Mouse (Mus musculus) forelimb bud, embryonic 11.5 days (tissue): ENCODE data around the gene Aste1.
A peak's percentile ranks its signal among the peaks of the same experiment; 100 is the strongest.

Source experiments
- DNase-seq: peaks from one replicate; pipeline ENCODE4 v3.0.0-alpha.2; 2012; ENCODE audit warnings: low read depth, low spot score

The Aste1 gene

DNA sequence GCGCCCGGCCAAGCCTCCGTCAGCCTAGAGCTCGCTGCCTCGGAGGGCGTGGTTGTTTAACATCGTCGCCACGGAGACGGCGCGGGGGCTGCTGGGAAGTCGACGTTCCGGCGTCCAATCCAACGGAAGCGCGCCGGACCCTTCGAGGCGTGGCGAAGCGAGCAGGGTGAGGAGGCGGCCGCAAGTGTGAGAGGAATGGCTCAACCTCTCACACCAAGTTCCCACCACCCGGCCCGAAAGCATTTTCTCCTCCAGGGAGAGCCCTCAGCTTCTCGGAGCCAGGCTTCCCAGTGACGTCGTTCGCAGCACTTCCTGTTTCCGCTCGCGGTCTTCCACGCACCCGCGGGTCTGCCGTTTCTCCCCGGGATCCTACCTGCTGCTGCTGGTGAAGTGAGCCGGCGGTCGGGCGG is at the start of gene Aste1, which contains the start of gene Nek11:
Gene Aste1 (plus strand): TSS at position 175 of the 410 bp plus-strand sequence.
Gene Nek11 (minus strand): TSS at position 307 of the 410 bp plus-strand sequence.
- peak; percentile 90 for DNase-seq

DNA sequence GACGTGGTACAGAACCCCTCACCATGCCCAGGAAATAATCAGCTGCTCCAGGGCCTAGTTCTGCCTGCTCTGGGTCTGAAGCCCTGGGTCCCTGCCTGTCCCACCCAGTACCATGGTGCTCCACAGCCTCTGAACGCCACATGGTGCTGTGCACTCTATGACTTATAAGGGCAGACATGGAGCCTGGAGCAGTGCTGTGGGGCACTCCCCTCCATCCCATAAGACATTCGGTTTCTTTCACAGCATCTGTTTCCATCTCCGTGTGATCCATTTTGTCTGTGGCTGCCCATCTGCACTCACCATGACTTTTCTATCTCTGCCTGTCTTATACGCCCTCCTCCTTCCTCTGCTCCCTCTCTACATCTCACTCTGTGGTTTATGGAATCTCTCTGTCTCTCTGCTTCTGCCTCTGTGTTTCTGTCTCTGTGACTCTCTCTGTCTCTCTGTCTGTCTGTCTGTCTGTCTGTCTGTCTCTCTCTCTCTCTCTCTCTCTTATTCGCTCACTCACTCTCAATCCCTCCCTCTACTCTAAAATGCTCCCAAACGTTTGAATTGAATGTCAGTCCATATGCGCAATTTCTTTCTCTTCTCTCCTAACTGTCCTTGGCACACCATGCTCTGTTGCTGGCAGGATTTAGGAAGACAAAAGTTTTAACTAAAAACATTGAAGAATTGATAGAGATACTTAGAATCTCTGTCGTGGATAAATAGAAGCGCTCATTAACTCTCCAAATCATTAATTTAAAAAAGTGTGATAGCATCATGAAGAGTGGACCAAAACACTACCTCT is 46.8 kb upstream of the Aste1 start:
- DNase-seq, result no peak

DNA sequence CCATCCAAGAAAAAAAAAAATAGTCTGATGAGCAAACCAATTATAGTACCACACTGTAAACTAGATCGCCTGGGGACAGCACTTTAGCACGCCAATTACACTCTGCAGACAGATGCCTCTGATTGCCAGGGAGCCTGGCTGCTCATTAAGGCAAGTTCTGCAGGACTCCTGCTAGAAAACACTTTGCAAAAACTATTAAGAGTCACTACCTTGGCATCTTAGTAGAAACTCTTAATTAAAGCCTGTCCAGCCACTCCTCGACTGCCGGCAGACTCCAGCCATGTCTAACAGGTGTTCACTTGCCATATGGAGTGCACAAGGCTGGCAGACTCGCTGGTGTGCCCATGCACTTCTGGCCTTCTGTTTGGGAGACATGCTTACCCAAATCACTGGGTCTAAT is 46.2 kb upstream of the Aste1 start:
- peak; percentile 33 for DNase-seq

DNA sequence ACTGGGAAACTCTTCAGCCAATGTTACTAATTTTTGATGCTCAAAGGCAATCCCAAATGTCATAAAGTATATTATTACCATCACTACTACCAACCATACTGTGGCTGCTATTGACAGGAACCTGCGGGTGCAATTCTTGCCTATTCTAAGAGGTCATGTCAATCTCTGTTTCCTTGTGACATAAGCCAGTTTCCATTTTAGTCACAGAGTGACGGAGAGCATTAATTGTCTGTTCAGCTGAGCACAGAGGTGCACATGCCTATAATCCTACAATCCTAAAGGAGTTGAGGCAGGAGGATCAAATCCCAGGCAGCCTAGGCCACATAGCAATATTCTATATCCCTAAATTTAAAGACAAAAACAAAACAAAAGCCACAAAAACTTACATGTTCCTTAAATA is 33.0 kb upstream of the Aste1 start:
- DNase-seq, result no peak

DNA sequence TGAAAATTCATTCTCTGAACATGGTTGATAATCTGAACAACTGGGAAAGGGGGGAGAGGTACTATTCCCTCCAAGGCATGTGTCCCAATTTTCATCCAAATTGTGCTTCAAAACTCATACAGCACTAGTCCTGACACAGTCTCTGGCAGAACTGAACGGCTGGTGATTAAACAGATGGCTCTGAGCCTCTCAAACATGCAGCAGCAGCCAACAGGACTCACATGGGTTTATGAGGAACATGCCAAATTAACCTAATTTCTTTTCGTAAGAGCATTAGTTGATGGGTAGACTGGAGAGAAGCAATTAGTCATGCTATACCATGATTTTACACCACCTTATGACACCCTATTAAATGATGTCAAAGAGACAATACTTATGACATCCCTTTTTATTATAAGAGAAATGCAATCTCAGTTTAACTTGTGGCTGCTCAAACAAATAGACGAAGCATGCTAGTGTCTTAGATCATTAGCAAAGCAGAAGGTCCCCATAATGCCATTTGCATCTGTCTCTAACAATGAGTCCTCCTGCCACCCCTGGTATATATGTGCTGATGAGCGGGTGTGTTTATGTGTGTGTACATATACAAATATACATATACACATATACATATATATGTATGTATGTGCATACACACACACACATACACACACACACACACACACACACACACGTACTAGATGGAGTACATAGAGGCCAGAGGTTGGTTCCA is 31.5 kb upstream of the Aste1 start:
- DNase-seq, result no peak

DNA sequence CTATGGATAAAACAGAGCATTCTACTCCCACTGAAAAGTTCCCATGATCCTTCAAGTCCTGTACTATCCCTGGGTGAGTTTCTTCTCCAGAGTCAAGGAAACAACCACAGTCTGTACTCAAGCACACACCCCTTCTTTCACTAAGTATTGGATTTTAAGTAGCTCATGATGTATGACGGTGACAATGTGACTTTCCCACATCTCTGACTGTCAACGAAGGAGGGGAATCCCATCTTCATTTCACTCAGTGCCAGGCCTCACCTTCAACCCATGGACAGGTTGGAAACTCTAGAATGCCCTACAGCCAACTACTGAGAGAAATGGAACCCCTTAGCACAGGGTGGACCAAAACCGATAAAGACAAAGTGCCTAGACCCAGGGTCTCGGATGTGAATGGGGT is 29.0 kb upstream of the Aste1 start:
- no peak for DNase-seq

DNA sequence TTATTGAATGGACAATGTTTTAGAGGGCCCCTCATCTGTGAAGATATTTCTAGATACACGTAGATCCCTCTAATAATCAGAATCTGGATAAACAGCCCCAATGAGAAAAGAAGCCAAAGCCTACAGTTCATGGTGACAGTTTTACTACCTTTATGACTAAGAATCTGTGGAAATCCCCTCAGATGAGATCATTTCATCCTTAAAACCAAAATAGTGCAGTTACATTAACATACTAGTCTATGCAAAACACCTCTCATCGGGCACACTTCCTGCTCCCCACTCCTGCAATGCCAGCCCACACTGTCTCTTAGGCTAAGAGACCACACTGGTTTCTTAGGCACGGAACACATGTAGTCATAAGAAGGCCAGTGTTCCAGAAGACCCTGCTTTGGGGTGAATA is 26.6 kb upstream of the Aste1 start:
- no peak for DNase-seq

DNA sequence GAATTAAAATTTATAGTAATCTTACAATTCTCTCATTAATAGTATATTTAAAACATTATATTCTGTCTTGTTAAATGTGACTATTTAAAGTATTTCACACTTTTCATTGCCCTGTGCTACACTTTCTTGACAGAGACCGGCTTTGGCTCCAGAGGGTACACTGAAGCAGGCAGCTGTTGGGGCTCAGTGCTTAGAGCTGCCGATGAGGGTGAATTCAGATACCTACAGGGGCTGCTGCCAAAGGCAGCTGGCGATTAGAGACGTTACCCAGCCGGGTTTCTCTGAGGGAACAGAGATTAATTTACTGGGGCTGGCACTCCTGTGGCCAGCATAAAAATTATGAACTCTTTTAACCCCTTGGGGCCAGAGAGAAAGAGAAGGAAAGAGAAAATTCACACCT is 20.8 kb upstream of the Aste1 start:
- no peak for DNase-seq

DNA sequence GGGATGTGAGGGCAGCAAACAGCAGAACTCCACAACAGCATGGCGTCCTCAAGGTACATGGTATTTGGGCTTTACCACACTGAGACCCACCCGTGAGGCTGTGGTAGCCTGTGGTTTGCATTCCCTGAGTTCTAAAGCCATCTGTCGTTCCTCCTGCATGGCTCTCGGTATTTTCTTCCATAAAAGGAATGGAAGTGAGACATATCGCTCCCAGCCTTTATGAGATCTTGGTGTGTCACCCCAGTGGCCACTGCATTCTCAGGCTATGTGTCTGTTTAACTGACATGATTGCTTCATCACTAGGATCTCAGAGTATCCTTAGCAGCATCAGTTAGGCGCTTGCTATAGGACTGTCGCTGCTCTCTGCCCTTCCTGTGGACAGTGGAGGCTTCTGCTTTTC is 18.8 kb upstream of the Aste1 start:
- DNase-seq, result no peak

DNA sequence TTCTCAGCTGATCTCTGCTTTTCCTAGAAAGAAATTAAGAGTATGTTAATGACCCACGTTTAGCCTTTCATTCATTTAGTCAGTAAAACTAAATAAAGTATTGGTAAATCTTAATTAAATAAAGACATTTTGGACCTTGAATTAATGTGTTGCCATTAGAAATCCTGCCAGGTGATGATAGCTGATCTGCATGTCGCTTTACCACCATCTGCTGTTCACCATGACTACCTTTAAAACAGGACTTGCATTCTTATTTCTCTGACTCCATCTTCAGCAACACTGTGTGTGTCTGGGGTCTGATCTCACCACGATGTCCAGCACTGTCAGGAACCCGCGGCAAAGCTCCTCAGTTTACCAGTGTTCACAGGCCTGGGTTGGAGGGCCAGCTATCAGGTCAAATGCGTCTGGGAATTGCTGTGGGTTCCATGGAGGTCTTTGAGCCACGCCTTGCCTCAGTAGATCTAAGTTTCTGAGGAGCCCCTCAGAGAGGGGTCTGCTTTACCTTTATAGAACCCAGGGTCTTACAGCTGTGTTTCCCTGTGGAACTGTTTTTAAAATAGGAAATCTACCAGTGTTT is 18.1 kb upstream of the Aste1 start:
- no peak for DNase-seq

DNA sequence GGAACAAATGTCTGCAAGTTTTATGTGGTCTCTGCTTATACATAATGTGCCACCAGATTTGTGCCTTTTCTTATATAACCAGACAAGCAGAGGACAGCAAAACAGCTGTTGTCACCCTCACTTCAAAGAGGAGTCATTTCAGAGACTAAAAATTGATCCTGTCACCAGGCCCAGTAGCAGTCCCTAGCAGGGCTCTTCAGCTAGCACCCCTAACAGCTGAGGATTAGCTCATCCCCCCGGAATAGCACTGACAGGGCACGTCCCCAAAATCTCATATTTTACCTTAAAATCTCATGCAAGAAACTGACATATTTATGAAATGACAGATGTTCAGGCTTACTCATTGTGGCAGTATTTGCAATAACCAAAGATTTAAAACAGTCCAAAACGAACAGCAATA is 17.6 kb upstream of the Aste1 start:
- no peak for DNase-seq

DNA sequence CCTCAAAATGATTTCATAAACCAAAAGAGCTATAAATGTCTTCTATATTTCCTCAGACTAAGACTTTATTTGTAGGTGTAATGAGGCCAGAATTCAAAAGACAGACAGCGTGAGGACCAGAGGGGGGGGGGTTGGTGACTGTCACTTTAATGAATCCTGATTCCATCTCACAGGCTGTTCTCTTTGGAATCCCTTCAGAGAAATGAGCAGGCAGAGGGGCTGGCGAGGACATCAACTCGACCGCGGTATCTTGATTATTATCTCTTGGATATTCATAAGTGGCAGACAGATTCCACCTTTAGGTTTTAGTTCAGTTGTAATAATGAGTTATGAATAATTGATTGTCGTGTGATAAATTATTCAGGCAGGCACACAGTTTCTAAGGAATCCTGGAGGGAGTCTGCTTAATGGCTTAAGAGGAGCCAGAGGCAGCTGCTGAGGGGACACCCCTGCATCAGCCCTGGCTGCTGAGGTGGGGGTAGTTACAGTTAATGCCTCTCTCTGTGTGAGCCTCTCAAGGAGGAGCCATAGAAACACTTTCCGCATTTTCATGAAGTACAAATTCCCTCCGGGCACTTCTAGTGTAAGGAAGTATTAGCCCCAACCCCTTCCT is 15.6 kb upstream of the Aste1 start:
- no peak for DNase-seq

DNA sequence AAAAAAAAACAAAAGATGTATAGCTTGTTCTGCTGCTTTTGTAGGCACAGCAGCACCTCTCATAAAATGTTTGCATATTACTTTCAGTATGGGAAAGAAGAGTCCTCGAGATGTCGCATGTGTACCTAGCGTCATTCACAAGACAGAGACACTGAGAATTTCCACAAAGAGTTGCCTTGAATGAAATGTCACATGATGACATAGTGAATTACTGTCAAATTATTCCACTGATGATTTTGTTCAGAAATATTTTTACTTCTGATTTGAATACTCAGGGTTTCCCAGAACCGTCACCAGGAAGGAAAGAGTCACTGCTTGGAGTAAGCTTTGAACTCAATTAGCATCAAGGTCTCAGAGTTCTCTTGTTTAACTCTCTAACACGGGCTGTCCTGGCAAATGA is 7.8 kb upstream of the Aste1 start:
- DNase-seq, result no peak

DNA sequence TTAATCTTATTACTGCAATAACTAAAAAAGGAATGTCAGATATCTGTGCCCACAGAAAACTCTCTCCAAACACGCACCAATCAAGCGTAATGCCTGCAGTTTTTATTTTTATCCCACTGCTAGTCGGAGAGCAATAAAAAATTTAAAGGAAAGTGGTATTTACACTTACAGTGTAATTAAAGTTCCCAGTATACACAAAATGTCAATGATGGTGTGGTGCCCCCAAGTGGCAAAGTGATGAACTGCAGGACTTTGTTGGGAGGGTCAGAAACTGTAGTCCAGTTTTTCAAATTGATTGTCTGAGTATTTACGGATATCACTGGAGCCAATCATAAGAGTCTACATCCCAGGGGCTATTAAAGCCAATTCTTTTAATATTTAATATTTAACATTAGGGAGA is 5.9 kb upstream of the Aste1 start:
- peak; percentile 60 for DNase-seq

DNA sequence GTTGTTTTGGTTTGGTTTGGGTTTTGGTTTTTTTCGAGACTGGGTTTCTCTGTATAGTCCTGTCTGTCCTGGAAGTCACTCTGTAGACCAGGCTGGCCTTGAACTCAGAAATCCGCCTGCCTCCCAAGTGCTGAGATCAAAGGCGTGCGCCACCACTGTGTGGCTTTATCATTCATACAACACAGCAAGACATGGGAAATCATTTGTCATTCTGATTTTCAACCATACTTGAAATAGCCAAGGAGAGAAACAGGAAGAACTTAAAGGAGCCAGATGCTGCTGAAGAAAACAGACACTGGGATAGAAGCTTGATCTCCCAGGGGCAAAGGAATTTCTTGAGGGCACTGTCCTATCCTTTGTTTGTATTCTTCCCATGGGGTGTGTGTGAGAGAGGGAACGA is 4.6 kb upstream of the Aste1 start:
- no peak for DNase-seq

DNA sequence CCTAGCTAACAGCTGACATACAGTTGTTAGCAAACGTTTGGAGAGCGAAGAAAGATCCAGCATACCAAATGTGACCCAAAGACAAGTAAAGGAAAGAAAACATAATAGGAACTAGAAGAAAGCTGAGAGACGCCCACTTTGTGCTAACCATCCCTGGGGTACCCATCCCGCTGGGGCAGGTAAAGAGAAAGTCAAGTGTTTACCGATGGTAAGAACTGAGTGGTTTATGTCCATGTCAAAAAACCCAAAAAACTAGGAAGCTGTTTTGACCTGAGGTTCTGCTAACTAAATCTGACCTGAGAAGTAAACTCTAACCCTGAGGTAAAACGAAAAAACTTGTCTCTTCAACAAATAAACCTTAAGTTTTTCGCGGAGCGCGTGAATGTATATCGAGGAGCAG is 472 bp upstream of the Aste1 start:
- no peak for DNase-seq

DNA sequence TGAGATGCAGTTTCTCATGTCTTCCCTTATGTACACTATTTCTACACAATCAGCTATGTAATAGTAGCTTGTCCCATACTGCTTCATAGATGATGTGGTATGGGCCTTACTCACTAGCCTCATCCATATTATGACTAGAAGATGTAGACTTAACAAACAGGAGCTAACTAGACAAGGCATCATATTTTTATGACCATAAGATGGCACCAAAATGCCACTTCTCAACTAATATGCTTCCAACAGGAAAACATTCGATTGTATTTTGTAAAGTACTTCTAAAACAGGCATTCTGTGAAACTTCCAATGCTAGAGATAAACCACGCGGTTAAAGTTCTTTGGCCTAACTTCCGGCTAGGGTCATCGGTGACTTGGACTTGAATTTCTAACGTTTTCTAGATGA is 13.4 kb downstream of the Aste1 start:
- DNase-seq, result no peak

DNA sequence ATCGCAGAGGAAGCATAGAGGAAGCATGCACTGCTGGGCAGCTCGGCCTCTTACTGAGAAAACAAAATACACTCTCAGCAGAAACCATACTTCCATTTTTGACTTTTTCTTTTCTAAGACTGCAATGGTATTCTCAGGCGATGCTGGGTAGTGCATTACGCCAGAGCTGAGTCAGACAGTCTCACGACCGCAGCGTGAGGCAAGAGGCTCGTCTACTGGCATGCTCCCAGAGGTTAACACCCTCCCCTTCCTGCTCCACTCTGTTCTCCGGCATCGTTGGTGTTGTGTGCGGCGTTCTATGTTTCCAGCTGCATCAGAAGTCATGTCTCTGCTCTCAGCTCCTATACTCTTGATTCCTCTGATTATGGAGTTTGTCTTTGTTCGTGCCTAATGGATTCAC is 63.8 kb downstream of the Aste1 start:
- DNase-seq, result no peak

DNA sequence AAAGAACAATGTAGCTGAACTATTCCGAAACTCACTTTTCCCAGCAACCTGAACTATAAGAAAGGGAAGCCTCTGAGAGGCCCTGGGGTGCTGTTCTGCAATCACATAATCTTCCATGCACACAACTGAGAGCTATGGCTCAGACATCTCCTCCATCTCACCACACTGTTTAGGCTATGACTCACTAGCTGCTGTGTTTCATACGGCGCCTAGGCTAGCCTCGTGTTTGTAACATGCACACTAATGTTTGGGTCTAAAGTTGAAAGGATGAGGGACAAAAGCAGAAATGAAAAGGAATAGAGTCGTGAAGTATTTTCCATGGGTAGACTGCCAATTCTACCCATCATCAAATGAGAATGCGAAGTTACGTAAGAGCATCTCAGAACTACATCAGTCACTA is 66.3 kb downstream of the Aste1 start:
- DNase-seq, result no peak
